Mouse (Mus musculus) activated CD4-positive, CD25-positive, alpha-beta regulatory T cell, adult 4 months (primary cell): ENCODE measurements at regions not wholly inside any gene's neighbourhood (a gene's known extent, or its start where the extent isn't known, plus 50 kb on each side); places are given as distances from the start of the nearest gene placed in this dataset.
"Not testable (repeated sequence)": the region's sequence is repeated elsewhere in the genome, so short reads cannot be mapped to it uniquely, and the experiment has no call there.

Experiments used
- ATAC-seq: one replicate; pipeline ENCODE4 v1.8.0; 2017

GRCm38 (mm10) chr12:69524337-69525035 is 58.3 kb downstream of the Vcpkmt start:
- no peak for ATAC-seq

DNA sequence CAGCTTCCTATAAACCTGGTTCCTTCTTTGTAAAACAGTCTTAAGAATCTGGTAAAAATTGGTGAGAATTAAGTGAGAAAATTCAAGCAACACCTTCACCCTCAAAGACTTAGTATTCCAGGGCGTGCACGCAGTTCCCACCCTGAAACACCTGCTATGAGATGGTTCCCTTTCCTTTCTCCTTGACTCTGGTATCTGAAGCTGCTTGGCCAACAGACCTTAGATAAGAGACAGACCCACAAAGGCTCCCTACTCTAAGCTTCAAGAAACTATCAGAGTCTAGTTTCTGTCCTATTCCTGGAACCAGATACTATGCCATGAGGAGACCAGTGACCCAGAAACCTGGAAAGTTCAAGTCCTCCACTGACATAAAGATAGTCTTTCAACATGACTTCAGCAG is 63.0 kb downstream of the Vcpkmt start:
- ATAC-seq = no peak

- ATAC-seq = no peak
Observed at GRCm38 (mm10) chr12:69519028-69519427, 63.8 kb downstream of the Vcpkmt start.

DNA sequence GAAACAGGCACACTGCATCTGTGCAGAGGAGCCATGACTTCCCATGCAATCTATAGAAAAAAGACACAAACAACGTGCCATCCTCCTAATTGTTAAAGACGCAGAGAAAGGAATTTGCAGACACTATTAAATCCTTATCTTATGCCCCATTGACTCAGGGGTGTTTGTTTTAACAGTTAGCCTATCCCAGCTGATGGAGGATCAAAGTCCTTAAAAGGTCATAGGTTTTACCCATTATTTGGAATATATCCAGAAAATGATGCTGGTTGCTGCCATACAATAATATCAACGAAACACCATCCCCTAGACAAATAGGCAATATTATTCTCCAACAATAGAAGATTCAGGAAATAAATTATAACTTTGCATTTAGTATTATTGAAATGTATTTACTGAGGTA is 65.2 kb downstream of the Vcpkmt start:
- no peak for ATAC-seq

- ATAC-seq = peak; percentile 92
Observed at GRCm38 (mm10) chr12:69516314-69516916, 66.4 kb downstream of the Vcpkmt start.

GRCm38 (mm10) chr12:69515850-69516249 is 67.0 kb downstream of the Vcpkmt start:
- ATAC-seq = no peak

DNA sequence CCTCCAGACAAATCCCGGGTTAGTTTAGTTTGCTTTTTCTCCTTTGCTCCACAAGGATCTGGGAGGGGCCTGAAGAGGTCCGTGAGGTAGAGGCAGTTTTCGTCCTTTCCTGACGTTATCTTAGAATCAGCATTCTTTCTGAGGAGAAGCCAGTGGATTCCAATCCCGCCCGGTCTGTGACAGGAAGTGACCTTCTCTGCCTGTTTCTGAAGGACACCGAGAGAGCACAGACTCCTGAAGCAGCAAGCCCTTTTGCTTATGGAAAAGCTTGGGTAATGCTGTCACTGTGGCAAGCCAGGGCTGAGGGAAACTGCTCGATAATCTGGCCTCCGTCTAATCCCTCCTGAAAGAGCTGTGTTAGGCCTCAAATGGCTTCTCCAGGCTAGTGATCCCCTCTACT is 67.7 kb downstream of the Vcpkmt start:
- no peak for ATAC-seq

DNA sequence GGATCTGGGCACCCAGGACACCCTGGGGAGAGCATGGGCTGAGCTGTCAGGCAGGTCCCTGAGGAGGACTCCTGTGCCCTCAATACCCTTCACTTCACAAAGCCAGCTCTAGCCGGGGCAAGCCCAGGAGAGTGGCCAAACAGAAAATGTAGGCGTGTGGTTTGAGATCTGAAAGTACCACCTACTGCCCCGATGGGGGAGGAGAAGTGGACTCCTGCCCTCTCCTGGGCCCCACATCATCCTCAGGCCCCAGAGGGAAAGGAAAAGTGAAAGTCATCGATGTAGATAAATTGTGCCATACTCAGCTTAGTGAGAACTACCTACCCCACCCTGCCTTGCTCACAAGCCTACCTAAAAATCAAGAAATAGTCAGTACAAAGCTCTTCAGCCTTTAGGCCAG is 69.7 kb downstream of the Vcpkmt start:
- peak; percentile 11 for ATAC-seq

- ATAC-seq = peak; percentile 90
Observed at GRCm38 (mm10) chr12:69510736-69511135, 72.1 kb downstream of the Vcpkmt start.

DNA sequence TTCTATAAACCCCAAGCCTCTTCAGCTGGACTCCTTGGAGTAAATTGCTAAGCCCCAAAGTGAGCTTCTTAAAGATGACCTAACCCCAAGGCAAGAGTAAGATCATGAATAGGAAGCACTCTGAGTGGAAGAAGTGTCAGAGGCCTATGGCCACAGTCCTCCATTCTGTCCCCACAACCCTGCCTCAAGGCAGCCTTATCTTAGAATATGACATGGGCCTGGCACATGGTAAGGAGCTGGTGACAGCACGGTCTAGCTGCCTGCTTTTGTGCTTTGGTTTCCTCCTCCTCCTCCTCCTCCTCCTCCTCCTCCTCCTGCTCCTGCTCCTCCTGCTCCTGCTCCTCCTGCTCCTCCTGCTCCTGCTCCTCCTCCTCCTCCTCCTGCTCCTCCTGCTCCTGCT is 73.6 kb downstream of the Vcpkmt start:
- ATAC-seq = not testable (repeated sequence)

DNA sequence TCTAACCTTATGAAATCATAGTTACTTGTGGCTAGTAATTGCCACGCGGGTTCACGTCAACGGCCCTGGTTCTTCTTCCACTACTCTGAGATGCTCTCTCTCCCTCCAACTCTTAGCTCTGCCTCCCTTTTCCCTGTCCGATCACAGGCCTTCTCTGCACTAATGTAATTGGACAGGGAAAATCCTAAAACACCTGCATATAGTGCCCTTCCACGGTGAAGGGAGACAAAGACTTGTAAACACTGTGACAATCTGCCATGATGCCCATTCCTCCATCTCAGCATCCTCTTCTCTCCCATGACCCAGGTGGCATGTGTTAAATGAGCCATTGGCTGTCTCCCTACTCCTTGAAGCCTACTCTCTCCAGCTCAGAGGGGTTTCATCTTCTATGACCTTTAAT is 74.9 kb downstream of the Vcpkmt start:
- ATAC-seq = no peak

- no peak for ATAC-seq
Observed at GRCm38 (mm10) chr12:69507333-69507732, 75.5 kb downstream of the Vcpkmt start.

GRCm38 (mm10) chr12:69502706-69503070 is 80.1 kb downstream of the Vcpkmt start:
- ATAC-seq = no peak

DNA sequence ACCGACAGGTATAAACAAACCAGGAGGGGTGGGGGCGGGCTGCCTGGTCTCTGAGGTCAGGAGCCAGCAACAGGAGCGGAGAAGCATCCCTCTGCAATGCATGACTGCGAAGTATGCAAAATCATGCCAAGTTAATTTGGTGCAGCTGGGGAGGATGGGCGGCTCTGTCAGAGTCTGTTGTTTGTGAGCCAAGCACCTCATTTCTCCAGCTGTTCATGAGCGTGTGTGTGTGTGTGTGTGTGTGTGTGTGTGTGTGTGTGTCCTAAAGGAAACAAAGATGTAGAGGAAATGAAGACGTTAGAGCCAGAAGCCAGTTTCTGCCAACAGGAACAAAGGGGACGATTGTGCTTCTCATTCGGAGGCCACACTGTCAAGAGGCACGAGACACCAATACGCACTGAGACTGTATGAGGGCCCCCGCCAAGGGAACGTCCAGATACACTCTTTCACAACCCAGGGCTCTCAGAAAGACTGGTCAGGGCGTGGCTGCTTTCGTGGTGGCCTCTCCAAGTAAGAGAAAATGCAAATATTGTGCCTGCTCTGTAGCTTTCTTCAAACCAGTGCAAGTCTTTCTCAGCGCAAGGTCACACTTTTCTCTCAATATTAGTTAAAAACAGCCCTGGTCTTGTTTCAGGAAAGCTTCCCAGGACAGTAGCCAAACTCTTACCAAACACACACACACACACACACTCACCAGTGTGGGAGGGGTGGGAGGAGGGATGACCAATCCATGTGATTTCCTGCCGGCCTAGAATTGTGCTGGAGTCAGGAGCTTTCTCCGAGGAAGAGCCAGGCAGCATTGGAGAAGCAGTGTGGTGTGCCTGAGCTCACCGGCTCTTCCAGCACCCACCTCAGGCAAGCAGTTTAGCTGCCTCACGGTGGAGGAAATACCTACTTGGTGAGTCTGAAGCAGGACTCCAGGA is 80.8 kb downstream of the Vcpkmt start:
- peak; percentile 74 for ATAC-seq

DNA sequence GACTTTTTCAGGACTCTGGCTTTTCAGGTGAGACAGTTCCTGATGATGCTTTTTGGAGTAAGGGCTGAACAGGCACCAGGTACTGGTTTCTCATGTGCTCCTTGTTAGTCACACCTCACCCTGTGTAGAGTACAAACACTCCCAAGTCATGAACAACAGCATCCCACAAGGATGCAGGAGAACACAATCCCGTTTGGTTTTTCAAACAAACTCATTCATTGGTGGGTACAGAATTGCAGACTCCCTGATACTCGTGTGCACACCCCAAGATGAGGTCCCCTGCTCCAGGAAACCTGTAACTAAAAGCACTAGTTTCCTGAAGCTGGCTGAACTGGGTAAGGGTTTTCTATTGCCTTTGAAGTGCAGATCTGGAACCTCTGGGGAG is 81.5 kb downstream of the Vcpkmt start:
- ATAC-seq = no peak

DNA sequence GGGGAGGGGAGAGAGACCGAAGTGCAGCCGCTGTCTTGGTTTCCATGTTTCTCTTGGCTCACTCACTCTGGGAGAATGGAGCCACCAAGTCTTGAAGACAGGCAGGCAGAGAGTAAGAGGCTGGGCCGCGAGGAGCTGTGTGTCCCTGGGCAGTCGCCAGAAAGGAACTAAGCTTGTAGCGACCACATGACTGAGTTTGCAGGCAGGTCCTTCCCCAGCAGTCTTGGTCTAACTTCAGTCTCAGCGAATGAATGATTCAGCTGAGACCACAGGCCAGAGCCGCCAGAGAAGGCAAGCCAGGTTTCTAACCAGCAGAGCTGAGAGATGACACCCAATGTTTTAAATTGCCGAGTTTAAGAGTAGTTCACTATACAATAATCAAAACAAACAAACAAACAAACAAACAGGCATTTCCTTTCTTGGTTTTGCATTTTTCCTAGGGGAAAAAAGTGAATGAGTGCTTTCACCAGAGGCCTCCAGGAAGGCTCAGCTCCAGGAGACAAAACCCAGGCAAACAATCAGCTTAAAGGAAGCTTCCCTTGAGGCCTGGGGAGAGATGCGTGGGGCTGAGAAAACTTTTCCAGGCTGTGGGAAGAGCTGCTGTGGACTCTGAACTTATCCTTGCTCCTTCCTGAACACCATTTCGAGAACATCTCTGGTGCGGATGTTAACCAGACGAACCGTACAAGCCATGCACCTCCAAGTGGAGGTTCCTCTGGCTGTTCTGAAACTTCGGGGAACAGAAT is 82.1 kb downstream of the Vcpkmt start:
- ATAC-seq = no peak

DNA sequence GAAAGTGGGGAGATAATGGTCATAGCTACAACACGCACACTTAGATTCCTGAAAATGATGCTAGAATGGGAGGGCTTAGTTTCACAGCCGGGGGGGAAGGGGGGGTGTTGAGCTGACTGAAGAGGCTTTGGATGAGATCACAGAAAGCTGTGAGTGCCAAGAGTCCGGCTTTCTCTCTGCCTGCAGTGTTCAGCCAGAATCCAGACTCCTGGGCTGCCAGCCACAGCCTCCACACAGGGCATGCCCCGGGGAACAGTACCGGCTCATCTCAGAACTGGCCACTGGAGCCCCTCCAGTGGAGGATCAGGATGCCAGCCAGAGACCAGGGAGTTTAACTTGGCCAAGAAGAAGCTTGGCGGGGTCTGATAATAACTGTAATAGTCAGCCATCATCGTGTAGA is 85.7 kb downstream of the Vcpkmt start:
- ATAC-seq = no peak

GRCm38 (mm10) chr12:69496341-69496904 is 86.4 kb downstream of the Vcpkmt start:
- ATAC-seq = no peak

DNA sequence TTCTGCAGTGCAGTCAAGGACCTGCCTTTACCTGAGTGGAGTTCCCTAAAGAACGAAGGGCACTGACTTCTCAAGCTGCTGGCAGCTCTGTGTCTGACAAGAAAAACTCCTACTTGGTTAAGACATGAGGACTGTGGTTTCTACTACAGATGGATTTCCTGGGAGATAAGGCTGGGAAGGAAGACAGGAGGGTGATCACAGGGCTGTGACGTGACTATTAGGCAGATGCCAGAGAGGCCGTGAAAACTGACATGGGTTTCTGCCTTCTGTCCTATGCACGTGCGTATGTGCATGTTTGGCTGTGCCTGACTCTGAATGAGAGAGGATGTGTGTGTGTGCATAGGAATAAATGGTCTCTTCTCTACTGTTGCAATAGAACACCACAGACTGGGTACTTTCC is 87.1 kb downstream of the Vcpkmt start:
- ATAC-seq = no peak

DNA sequence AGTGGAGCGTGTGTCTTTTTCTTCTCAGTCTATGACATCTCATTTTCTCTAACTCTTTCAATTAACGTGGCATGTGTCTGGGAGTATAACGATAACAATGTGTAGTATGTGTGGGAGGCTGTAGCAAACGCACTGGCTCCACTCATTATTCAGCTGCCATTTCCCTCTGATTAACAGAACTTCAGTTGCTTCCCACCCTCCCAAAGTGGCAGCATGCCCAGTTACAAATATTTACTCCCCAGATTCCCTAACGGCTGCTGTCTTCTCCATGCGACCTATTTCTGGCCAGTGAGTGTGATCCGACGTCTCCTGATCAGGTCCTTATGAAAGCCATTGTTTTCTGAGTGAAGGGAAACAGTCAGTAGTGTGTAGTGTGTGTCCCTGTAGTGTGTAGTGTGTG is 88.2 kb downstream of the Vcpkmt start:
- no peak for ATAC-seq

DNA sequence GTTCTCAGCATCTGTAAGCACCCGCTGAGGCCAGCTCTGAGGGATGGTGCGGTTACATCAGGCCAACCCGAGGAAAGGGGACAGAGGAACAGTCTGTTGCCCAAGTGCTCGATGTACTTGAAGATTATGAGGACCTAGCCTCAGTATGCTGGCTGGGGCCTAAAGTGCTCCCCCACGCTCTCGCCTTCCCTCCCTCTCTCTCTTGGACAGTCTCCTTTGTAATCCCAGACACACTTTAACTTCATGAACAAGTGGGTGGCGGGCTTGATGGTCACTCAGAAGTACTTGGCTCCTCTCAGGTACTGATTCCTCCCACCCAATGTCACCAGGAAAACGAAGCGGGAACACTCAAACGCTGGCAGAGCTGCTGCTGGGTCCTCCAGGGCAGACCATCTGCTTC is 93.1 kb downstream of the Vcpkmt start:
- no peak for ATAC-seq

DNA sequence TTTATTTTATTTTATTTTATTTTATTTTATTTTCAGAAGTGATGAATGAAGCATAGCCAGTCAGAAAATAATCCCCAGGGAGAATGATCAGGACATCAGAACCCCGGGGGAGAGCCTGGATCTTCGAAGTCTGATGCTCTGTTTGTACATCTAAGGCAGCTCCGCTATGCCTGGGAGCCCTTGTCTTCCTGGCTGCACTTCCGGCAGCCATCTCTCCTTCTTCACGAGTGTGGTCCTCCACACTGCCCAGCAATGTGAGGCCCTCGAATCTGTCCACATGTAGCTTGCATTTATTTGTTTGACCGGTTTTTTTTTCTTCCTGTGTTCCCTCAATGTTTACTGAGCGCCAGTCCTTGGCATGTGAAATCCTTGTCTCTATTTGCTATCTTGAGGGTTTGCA is 95.9 kb downstream of the Vcpkmt start:
- no peak for ATAC-seq
